Mouse (Mus musculus): ENCODE results near the gene Vamp8.

DNA sequence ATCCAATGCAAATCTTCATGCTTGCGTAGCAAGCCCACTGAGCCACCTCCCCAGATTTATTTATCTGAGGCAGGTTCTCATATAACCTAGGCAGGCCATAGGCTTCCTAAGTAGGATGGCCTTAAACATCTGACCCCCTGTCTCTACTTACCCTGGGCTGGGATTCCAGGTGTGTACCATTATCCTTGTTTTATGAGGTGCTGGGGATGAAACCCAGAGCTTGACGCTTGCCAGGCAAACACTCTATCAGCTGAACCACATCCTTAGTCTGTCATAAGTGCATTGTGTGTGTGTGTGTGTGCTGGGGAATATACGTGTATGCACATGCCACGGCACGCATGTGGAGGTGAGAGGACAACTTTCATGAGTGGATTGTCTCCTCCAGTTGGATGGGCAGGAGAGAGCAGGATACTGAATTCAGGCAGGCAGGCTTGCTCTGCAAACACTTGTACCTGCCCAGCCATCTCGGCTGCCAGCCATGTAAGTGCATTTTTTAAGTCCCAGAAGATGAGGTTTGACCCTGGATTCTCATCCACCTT, 1.6 kb downstream of the Vamp8 start:
- TF ChIP-seq CTCF (IDR thresholded peaks at IDR 0.05) (no peak), POLR2A (IDR thresholded peaks at IDR 0.05; ENCODE audit: insufficient read depth, low read depth, low read length) (no peak), EP300 (IDR thresholded peaks at IDR 0.05; ENCODE audit: insufficient read depth, low read depth, low read length) (no peak)
